Mouse (Mus musculus) liver, adult 2 months (tissue): ENCODE measurements around the gene Pkdrej.

Experiments
- CTCF ChIP-seq: fragments of 200-500 bp; IDR thresholded peaks from 2 replicates; pipeline ENCODE4 v1.5.1; 2011; ENCODE audit warnings: low read depth, low read length, control low read depth
- POLR2A ChIP-seq: fragments of 200-500 bp; IDR thresholded peaks from 2 replicates; pipeline ENCODE4 v1.6.1; 2011; ENCODE audit warnings: low read length, control low read depth; ENCODE audit not compliant: insufficient read depth; ENCODE audit errors: extremely low read depth

GRCm38 (mm10) chr15:85826676-85827075 is 5.1 kb upstream of the Pkdrej start:
- TF ChIP-seq CTCF (no peak), POLR2A (no peak)
